In genomic region chr17:69437836-69438235, GRCm38 (mm10) we compare ENCODE assay signal across 23 mouse cellular contexts. TPM values are rescaled to one million over a fixed set of nuclear protein-coding genes. Genes with fewer than 3 reads are reported as not detected.
"Had no signal": no experiment of that assay in that cellular context is flagged by ENCODE, and none has a peak within 500 bp of the region (broad histone marks: within the 10 kb centered on the region; RNA-seq: fewer than 3 reads in every experiment).

No protein-coding gene starts in this region.

- H3K4me3 ChIP-seq: limb, embryonic 10.5 days; liver, embryonic 12.5 days; liver, embryonic 15.5 days; lung, embryonic 15.5 days; megakaryocyte, embryonic 14.5 days; myocyte; stomach, embryonic 15.5 days had no signal

- H3K27ac ChIP-seq: kidney, postnatal 0 days; limb, embryonic 10.5 days; limb, embryonic 13.5 days; liver, embryonic 12.5 days; liver, embryonic 15.5 days; lung, embryonic 15.5 days; midbrain, embryonic 10.5 days; midbrain, embryonic 13.5 days; neural tube, embryonic 13.5 days; stomach, embryonic 15.5 days had no signal

- DNase-seq: kidney, adult 2 months; kidney, postnatal 25 days; liver; lung, adult 18-20 months; lung, postnatal 10 days; lung, postnatal 36 days; retina, postnatal 1 day; right cerebral cortex, postnatal 25 days; spleen, adult 18-20 months; thymus, postnatal 25 days had no signal

RNA-seq across cellular contexts. Expression of gene Akain1, which starts 1.3 kb away (rescaled TPM):
- total RNA-seq: monocyte, adult 5-6 weeks had no signal
